Mouse (Mus musculus) gastrocnemius, postnatal 14 days (tissue): ENCODE data around the gene Olfr463. TPM values are rescaled to one million over a fixed set of nuclear protein-coding genes. Genes with fewer than 3 reads are reported as not detected.
"Not testable (repeated sequence)": the region's sequence is repeated elsewhere in the genome, so short reads cannot be mapped to it uniquely, and the experiment has no call there.

ENCODE experiments used
- DNase-seq: peaks from one replicate; pipeline ENCODE4 v3.0.0; 2021; ENCODE audit warnings: mixed read lengths
- intact Hi-C: fragments of 180-260 bp; cut with DNase I; formaldehyde crosslinking; loops from one replicate; pipeline ENCODE4 v1.15.1; 2025; ENCODE audit warnings: low total_unique reads
- long read RNA-seq, 2 experiments: library from polyadenylated mRNA; stranded (forward); transcript quantifications; one replicate each; pipeline ENCODE4 v2.0.0; 2021
- total RNA-seq, 2 experiments: library from RNA; stranded (reverse); gene quantifications; 2 replicates each; pipeline ENCODE4 v1.2.3; 2021

Gene Olfr463
- not detected for total RNA-seq
- long read RNA-seq, experiment 1, result 0 reads
- long read RNA-seq, experiment 2, result 0 reads

- intact Hi-C loops, result no loop called here
- DNase-seq, result no peak
Measured at GRCm38 (mm10) chr11:87897287-87897686, at the start of gene Olfr463. Gene Olfr463, minus strand, starts transcription at chr11:87897387.

- DNase-seq, result no peak
- intact Hi-C loops, result no loop called here
Measured at GRCm38 (mm10) chr11:87935467-87935866, 38.3 kb upstream of the Olfr463 start.

- intact Hi-C loops, result no loop called here
- DNase-seq, result no peak
Measured at GRCm38 (mm10) chr11:87933731-87934130, 36.5 kb upstream of the Olfr463 start.

GRCm38 (mm10) chr11:87930348-87930747 is 33.2 kb upstream of the Olfr463 start:
- DNase-seq, result no peak
- intact Hi-C loops, result no loop called here

GRCm38 (mm10) chr11:87920966-87921365 is 23.8 kb upstream of the Olfr463 start, which contains the start of gene Olfr464:
Gene Olfr464, minus strand, starts transcription at chr11:87920967.
- DNase-seq, result peak; percentile 13
- intact Hi-C loops, result no loop called here

- intact Hi-C loops, result no loop called here
- no peak for DNase-seq
Measured at GRCm38 (mm10) chr11:87920301-87920700, 23.1 kb upstream of the Olfr463 start.

GRCm38 (mm10) chr11:87916005-87916404 is 18.8 kb upstream of the Olfr463 start:
- intact Hi-C loops, result no loop called here
- no peak for DNase-seq

GRCm38 (mm10) chr11:87904331-87904730 is 7.1 kb upstream of the Olfr463 start:
- DNase-seq, result no peak
- intact Hi-C loops, result no loop called here

GRCm38 (mm10) chr11:87892168-87892567 is 5.0 kb downstream of the Olfr463 start, which contains the start of gene Olfr462:
Gene Olfr462, minus strand, starts transcription at chr11:87892268.
- intact Hi-C loops, result no loop called here
- no peak for DNase-seq

- intact Hi-C loops, result no loop called here
Measured at GRCm38 (mm10) chr11:87884856-87885255, 12.3 kb downstream of the Olfr463 start.

GRCm38 (mm10) chr11:87883493-87883892 is 13.7 kb downstream of the Olfr463 start:
- DNase-seq, result no peak
- intact Hi-C loops, result no loop called here

More at GRCm38 (mm10) chr11:87884856-87885255, 12.3 kb downstream of the Olfr463 start:
- DNase-seq, result no peak

- intact Hi-C loops, result no loop called here
- no peak for DNase-seq
Measured at GRCm38 (mm10) chr11:87881714-87882113, 15.5 kb downstream of the Olfr463 start.

- no peak for DNase-seq
- intact Hi-C loops, result no loop called here
Measured at GRCm38 (mm10) chr11:87879826-87880225, 17.4 kb downstream of the Olfr463 start.

GRCm38 (mm10) chr11:87875436-87875835 is 21.8 kb downstream of the Olfr463 start, which contains the start of gene Epx:
Gene Epx, minus strand, starts transcription at chr11:87875536.
- intact Hi-C loops, result no loop called here
- DNase-seq, result no peak

GRCm38 (mm10) chr11:87871766-87872165 is 25.4 kb downstream of the Olfr463 start:
- DNase-seq, result no peak
- intact Hi-C loops, result no loop called here

GRCm38 (mm10) chr11:87870096-87870495 is 27.1 kb downstream of the Olfr463 start:
- no peak for DNase-seq
- intact Hi-C loops, result no loop called here

- intact Hi-C loops, DNase-seq: not testable (repeated sequence)
Measured at GRCm38 (mm10) chr11:87866891-87867290, 30.3 kb downstream of the Olfr463 start.

- DNase-seq, result no peak
- intact Hi-C loops, result no loop called here
Measured at GRCm38 (mm10) chr11:87862805-87863204, 34.4 kb downstream of the Olfr463 start.

- no peak for DNase-seq
- intact Hi-C loops, result no loop called here
Measured at GRCm38 (mm10) chr11:87860426-87860825, 36.8 kb downstream of the Olfr463 start.

- intact Hi-C loops, result no loop called here
- no peak for DNase-seq
Measured at GRCm38 (mm10) chr11:87859273-87859672, 37.9 kb downstream of the Olfr463 start.

GRCm38 (mm10) chr11:87854550-87854949 is 42.6 kb downstream of the Olfr463 start:
- no peak for DNase-seq
- intact Hi-C loops, result no loop called here

GRCm38 (mm10) chr11:87853597-87853954 is 43.6 kb downstream of the Olfr463 start:
- DNase-seq, result no peak
- intact Hi-C loops, result no loop called here
